Mouse (Mus musculus): Measurements from ENCODE around the gene C530008M17Rik. TPM values are rescaled to one million over a fixed set of nuclear protein-coding genes. Genes with fewer than 3 reads are reported as not detected.

C530008M17Rik gene
- total RNA-seq, 1 experiment from 2014 or later = 27.9 TPM

DNA sequence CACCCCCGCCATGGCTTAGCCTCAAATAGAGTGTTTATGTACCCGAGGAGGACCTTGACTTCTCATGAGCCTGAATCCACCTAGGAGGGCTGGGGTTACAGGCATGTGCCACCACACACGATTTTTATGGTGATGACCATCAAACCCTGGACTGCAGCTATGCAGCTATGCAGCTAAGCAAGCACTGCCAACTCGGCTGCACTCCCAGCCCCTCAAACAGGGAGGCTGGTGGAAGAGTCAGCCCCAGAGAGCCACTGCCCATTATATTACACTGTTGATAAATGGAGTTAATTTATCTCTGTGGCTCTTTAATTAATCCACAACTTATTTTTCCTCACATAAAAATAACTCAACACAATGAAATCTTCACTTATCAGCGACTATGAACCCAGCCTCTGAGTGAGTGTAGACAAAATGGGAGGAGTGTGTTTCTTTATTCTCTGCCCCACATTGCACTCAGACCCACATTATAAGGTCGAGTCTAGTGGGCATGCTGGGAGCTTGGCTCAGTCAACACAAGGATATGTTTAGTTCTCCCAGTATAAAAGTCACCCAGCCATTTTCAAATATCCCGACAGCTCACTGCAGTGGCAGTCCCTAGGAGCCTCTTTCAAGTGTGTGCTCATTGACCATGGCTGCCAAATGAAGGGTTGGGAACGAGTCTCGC, 117.3 kb downstream of the C530008M17Rik start:
- no peak for DNase-seq

DNA sequence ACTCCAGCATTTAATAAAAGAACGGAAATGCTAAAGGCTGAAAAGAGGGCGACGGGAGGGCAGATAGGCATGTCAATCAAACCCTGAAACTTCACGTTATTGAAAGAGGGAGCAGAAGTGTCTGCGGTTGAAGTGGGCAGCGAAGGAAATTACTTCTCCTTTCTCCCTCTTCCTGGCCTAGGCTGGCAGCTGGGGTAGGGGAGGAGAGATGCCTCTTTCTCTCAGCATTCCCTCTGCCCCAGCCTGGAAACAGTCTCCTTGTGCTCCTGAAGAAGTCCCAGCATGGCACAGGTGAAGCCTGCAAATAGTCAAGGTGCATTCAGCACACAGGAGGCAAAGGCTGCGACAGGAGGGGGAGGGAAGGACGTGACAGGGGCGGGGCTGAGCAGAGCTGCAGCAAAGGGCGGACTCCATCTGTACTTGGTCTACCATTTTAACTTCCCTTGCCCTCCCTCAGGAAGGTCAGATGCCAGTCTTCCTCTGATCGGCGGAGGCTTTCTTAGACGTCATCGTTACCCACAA, 122.8 kb downstream of the C530008M17Rik start:
- DNase-seq = no peak

- no peak for DNase-seq
Observed at GRCm38 (mm10) chr5:76781943-76782342, 125.6 kb downstream of the C530008M17Rik start.

GRCm38 (mm10) chr5:76782414-76783103, 126.2 kb downstream of the C530008M17Rik start:
- DNase-seq = no peak

DNA sequence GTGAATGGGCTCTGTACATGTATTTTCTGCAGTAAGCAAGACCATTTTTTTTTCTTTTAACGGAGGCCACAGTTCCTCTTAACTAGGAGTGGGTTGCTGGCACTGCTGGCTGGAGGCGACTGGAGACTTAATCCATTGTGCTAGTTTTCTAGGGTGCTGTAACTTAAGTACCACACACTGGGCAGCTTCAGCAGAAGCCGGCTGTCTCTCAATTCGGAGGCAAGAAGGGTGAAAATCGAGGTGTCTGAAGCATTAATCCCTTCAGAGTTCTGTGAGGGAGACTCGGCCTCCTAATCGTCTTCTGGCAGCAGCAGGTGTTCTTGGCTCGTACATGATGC, 126.8 kb downstream of the C530008M17Rik start:
- DNase-seq = no peak

GRCm38 (mm10) chr5:76784151-76784723, 127.9 kb downstream of the C530008M17Rik start:
- DNase-seq = no peak

- no peak for DNase-seq
Observed at GRCm38 (mm10) chr5:76785013-76785412, 128.7 kb downstream of the C530008M17Rik start.

DNA sequence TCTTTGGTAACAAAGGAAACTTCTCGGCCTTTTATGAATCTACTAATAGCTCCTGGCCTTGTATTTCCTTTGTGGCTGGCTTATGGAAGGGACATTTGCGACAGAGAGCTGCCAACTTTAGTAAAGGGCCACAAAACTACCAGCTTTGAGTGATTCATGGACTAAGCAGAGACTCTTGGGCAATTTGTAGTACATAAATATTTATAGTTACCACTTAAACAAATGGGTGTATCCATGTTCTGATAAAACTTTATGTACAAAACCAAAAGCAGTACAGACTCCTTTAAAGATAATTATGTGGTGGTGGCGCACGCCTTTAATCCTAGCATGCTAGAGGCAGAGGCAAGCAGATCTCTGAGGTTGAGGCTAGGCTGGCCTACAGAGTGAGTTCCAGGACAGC, 133.6 kb downstream of the C530008M17Rik start:
- DNase-seq = no peak

DNA sequence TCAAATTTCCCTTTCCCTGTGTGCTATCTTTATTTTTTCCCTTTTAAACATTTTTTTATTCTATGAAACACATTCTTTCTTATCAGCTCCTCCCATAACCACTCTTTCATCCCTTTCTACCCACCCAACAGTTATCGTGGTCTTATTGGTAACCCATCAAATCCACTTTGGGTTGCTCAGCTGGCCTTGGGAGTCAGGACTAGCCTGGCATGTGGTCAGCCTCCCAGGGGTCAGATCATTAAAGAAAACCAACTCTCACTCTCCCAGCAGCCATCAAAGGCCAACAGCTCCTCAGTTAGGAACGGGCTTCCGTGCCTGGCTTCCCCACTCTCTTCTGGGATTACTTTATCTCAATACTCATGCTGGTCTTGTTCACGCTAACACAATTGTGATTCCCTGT, 135.0 kb downstream of the C530008M17Rik start:
- no peak for DNase-seq

DNA sequence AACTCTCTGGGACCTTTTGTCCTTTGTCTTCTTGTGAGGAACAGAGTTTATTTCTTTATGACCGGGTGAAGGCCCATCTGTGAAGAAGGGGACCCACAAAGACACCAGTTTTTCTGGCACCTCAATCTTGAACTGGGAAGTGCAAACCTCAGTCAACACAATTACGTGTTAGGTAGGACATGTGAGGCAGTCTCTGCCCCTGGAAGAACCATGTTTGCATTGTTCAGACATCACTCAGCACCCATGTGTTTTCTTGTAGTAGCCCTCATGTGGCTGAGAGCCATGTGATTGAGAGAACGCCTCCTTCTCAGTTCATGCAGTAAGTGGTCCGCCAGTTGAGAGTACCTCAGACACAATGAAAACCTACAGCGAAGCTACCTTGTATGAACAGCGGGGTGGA, 136.4 kb downstream of the C530008M17Rik start:
- DNase-seq = no peak

DNA sequence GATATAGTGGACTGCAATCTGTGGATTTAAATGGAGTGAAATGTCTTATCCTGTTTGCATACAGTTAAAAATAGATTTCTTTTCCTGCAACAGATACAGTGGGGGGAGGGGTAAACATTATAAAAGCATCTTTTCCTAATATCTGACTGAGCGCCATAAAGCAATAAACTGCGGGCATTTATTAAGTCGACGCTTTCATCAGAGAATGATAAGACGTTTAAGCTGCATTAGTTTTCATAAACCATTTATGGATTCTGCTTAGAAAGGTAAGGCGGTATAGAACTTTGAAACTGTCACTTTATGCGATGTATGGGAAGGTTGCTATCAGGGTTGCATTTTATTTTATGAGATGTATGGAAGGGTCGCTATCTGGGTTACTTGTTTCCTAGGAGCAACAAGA, 141.7 kb downstream of the C530008M17Rik start:
- DNase-seq = no peak

DNA sequence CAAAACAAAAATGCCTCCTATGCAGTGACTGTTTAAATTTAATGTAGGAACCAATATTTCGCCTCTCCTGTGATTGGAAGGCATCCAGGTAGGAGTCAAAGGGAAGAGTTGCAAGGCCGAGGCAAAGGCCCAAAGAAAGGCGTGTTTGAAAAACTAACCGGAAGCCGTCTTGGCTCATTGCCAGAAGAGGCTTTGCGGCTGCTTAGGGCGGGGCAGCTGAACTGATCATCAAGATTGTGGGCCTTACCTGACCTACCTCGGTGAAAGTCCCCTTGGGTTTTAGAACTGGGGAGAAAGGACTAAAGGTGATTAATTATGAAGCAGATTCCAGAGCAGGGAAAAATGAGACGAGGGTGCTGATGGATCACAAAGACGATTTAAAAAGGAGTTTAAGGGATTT, 143.2 kb downstream of the C530008M17Rik start:
- DNase-seq = no peak

- DNase-seq = no peak
Observed at GRCm38 (mm10) chr5:76809031-76809430, 152.7 kb downstream of the C530008M17Rik start.

DNA sequence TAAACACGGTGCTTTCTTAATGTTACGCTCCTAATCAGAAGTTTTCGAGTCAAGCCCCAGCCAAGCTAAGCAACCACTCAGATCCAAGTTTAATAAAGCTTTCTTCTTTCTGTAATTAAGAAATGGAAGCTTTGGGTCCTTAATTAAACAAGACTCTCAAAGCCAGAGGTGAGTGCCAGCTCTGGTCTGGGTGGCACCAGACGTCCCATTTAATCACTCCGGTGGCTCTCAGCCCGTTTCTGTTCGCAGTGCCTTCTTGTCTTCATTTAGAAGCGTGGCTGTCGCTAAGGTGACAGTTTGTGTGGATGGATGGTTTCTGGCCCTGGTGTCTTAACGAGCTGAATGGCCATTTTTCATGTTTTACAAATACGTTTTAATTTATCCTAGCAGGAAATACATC, 158.7 kb downstream of the C530008M17Rik start:
- no peak for DNase-seq

GRCm38 (mm10) chr5:76815786-76816455, 159.6 kb downstream of the C530008M17Rik start:
- DNase-seq = peak; percentile 23

- DNase-seq = no peak
Observed at GRCm38 (mm10) chr5:76816748-76817147, 160.4 kb downstream of the C530008M17Rik start.

GRCm38 (mm10) chr5:76817678-76818077, 161.4 kb downstream of the C530008M17Rik start:
- no peak for DNase-seq

DNA sequence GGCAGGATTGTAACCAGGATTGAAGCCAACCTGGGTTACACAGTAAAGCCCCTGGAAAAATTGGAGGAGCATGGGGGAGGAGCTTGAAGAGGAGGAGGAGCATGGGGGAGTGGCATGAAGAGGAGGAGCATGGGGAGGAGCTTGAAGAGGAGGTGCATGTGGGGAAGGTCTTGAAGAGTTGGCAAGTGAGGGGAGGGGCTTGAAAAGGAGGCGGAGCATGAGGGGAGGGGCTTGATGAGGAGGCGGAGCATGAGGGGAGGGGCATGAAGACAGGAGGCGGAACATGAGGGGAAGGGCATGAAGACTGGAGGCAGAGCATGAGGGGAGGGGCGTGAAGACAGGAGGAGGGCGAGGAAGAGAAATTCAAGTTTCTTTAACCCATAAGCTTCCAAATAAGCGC, 162.5 kb downstream of the C530008M17Rik start:
- DNase-seq = no peak

DNA sequence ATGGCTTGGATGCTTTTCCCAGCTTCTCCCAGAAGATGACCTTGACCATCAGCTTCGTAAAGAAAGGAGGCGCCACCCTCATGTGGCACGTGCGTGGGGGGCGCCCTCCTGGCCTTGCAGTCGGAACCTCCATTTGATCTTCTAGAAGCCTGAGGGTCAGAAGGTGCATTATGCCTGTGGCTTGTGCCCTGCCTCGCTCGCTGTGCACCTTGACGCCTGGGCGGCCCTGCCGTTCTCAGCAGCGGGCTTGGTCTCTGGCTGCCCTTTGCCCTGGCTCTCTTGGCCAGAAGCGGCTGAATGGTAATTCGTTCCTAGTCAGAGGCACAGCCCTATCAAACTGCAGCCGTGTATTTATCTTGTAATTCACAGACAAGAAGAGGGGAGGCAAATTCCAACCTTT, 165.8 kb downstream of the C530008M17Rik start:
- no peak for DNase-seq

- no peak for DNase-seq
Observed at GRCm38 (mm10) chr5:76828527-76829240, 172.4 kb downstream of the C530008M17Rik start.

DNA sequence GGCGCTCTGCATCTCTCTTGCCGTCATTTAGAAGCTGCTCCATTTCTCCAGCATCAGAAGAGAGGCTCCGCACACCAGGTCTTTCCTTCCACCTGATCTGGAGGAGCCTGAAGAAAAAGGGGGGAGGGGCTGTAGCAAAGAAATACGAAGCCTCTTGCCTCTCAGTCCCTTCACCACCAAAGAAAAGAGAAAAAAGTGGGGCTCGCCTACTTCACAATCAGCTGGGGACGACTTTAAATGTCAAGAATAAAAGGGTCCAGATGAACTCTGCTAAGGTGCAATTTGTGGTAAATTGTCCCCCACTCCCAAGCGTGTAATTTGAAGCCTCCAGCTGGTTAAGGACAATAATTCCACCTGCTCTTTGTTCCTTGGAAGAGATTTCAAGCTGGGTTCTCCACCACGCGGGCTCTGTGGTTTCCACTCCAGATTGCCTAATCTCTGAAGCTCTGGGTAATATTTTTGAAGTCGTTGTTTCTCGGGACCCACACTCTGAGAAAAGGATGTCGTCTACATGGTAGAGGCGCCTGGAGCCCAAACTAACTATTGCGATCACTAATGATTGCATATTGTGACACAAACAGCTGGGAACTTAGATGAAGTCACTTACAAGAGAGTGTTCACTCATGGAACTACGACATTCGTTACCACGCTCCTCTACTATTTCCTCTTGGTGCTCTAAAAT, 176.4 kb downstream of the C530008M17Rik start:
- DNase-seq = no peak

DNA sequence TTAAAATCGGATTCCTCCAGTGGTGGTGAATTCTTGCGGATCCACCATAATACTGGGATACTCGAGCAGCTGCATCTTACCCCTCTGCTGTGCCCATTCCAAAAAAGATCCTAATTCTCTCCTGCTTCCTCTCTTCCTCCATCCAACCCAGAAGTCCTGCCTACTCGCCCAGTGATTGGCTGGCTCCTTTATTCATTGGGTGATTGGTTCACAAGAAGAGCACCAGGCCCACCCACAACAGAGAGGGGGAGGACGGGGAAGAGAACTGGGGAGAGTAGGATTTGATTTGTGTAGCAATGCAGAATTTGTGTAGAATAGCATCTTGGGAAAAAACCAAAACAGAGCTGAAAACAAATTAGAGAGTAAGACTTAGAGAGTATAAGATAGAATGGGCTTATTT, 180.7 kb downstream of the C530008M17Rik start:
- DNase-seq = no peak

Data from adrenal gland, postnatal 25 days (tissue).